Mouse (Mus musculus) testis, postnatal 10 days (tissue): ENCODE results near the gene Ankrd11.
A peak's percentile ranks its signal among the peaks of the same experiment; 100 is the strongest.

Experiments used
- DNase-seq: peaks from one replicate; pipeline ENCODE4 v3.0.0; 2021; ENCODE audit warnings: low spot score

Ankrd11 gene

DNA sequence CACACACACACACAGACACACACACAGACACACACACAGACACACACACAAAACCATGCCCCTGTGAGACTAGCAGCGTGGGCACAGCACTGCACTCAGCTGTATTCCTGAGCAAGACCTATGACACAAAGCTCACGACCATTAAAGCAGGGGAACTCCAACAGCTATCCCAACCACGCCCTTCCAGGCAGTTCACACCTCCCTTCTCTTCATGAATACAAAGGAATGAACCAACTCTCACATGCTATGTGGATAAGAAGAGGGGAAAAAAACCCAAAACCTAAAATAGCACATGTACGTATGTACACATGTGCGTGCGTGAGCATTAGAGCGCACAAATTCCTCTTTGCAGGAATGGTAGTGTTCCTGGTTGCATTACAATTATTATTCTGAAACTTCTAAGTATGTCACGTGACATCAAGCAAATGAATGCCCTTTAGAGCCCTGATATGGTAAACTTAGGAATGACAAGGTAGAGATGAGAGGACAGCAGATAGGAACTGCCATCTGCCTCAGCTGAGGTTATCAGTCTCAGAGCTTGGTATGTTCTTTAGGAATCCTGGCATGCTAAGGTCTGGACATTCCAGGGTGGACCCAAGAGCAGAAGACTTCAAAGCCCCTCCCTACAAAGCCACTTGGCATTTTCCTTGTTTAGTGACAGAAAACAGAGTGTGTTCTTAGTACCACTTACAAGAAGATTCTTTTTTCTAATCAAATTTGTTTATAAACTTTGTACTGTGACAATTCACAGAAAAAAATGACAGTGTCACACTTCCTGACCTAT, 115.9 kb downstream of the Ankrd11 start:
- DNase-seq = no peak

GRCm38 (mm10) chr8:122924091-122924490, 118.0 kb downstream of the Ankrd11 start:
- DNase-seq = no peak

GRCm38 (mm10) chr8:122923431-122924090, 118.5 kb downstream of the Ankrd11 start:
- no peak for DNase-seq

DNA sequence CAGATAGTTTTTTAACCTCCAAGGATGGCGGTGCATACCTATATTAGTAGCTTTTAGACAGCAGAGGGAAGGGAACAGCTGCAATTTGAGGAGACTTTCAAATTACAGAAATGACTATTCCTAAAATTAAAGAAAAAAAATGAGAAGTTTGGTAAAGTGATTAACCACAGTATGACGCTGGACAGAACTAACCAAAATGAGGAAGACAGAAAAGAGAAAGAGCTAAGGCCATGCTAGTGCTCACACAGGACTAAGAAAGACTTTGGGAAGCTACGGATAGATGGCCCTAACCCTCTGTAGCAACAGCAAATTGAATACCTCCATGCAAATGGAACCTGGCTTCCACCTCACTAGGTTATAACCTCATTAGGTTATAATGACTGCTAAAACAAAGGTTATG, 119.1 kb downstream of the Ankrd11 start:
- DNase-seq = no peak

DNA sequence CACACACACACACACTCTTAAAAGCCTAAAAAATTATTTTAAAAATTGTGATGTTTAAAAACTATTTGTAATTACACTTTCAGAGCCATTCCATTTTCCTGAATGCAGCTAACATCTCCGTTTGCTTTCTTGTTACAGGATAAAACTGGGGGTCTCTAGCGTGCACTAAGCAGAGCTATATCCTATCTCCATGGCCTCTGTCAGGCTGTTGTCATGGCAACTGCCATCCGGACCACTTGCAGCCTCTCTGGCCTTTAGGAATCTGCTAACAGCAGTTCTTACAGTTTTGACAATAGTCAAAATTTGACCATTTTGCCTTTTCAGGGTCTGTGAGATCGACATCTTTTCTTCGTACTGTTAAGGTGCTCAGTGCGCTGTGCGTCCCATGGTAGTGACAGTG, 121.2 kb downstream of the Ankrd11 start:
- no peak for DNase-seq

- DNase-seq = no peak
Measured at GRCm38 (mm10) chr8:122918438-122919107, 123.5 kb downstream of the Ankrd11 start.

GRCm38 (mm10) chr8:122917531-122918392, 124.3 kb downstream of the Ankrd11 start:
- DNase-seq = peak; percentile 61

GRCm38 (mm10) chr8:122916766-122917165, 125.3 kb downstream of the Ankrd11 start:
- DNase-seq = no peak

DNA sequence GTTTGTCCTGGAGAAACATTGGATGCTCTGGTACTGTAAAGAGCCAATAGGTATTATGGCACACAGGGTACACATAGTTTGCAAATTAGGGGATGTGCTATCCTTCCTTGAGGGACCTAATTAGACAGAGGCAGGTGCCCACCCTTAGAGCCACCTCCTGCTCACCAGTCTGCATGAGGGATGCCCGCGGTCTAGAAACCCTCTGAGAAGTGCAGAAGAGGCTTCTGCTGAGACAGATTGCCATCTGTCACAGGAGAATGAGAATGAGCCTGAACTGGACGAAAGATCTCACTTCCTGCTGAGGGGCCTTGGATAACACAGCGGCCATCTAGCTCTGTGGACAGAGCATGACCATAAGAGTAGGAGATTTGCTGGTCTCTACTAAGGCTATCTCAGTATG, 129.2 kb downstream of the Ankrd11 start:
- no peak for DNase-seq

DNA sequence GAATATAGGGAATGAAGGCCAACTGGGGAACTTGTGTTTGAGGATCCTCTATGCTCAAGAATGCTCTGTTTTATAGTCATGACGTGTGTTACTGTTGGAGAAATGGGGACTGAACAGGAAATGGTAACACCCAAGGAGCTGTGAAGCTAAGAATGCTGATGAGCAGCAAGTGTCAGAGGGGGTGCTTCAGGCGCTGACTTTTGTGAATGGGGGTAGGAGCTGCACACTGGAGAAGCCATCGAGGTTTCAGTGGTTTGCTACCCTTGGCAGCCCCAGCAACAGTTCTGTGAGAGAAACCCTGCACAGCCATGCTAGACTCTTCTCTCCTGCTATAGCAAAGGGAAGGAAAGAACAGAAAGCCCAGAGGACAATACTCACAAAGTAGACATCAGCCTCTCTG, 129.9 kb downstream of the Ankrd11 start:
- DNase-seq = no peak

GRCm38 (mm10) chr8:122906463-122907021, 135.5 kb downstream of the Ankrd11 start:
- peak; percentile 80 for DNase-seq

DNA sequence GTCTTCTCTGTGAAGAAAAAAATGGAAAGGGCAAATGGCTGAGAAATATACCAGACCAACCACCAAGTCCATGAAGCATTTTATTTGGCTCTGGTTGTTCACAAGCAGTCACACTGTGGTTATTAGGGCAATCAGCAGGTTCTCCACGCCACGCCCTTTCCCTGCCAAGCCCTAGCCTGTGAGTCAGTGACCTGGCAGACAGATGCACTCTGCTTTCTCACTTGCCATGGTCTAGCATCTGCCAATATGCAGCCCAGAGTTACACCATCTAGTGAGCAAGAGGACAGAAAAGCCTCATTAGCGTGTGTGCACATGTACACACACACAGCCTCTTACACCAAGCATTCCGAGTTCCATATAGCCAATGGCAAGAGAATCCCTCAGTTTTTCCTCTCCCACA, 136.7 kb downstream of the Ankrd11 start:
- no peak for DNase-seq

GRCm38 (mm10) chr8:122904496-122904895, 137.6 kb downstream of the Ankrd11 start:
- no peak for DNase-seq

- DNase-seq = no peak
Measured at GRCm38 (mm10) chr8:122903002-122903401, 139.1 kb downstream of the Ankrd11 start.

GRCm38 (mm10) chr8:122902581-122902980, 139.5 kb downstream of the Ankrd11 start:
- DNase-seq = no peak

DNA sequence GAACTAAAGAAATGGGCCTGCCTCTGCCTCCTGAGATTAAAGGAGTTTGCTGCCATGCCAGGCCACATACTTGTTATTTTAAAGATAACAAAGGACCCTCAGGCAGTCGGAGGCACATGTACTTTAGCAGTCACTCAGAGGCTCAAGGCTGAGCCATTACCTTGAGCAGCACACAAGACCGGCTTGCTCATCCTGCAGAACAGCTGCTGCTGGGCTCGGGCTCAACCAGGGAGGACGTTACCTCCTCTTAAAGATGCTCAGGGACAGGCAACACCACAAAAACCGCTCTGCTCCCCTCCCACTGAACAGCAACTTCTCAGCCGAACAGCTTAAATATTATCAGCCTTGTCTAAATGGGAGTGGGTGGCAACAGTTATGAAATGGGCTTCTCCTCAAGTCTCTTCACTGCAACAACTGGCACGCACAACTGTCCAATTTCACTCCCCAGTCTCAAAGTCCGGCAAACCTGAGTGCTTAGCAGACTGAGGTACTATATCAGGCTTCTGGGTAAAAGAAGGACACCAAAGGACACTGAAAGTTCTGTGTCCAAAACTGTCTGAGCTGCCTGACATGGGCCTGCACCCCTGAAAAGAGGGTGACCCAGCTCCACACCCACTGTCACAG, 140.1 kb downstream of the Ankrd11 start:
- DNase-seq = no peak

- no peak for DNase-seq
Measured at GRCm38 (mm10) chr8:122901476-122901875, 140.6 kb downstream of the Ankrd11 start.

DNA sequence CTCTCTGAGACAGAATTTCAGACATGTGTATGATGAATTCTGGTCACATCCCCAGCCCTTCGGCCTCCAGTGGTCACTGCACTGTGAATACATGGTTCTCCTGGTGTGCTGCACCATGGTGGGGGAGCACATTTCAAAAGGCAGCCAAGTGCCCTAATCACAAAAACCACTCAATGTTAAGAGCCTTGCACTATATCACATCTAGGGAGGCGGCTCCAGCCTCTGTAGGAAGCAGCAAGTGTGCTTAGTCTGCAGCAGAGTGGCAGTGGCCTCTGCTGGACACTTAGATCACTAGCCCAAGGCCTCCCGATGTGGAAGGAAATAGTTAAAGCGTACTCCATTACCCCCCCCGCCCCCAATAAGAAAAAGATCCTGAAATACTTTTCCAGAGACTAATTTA, 143.0 kb downstream of the Ankrd11 start:
- DNase-seq = no peak

DNA sequence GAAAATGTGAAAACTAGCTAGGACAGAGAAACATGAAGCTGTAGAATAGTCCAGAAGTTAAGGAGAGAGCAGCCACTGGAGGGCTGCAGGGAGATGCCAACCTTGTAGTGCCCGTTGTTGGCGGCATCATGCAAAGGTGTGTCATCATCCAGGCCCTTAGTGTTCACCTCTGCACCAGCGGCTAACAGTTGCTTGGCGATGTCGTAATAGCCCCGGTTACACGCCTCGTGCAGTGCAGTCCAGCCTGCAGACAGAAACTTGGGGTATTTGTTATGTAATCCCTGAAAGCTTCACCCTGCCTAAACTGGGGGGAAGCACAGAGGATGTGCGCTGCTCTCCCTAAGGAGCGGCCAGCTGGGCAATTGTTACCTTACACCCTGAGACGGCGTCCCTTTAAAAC, 143.6 kb downstream of the Ankrd11 start:
- DNase-seq = no peak

- DNase-seq = no peak
Measured at GRCm38 (mm10) chr8:122898018-122898417, 144.1 kb downstream of the Ankrd11 start.

- DNase-seq = no peak
Measured at GRCm38 (mm10) chr8:122897200-122897599, 144.9 kb downstream of the Ankrd11 start.
